Comparison of ENCODE assay signal across 9 mouse cellular contexts in genomic region chr1:152089526-152089925, GRCm38 (mm10). TPM values are rescaled to one million over a fixed set of nuclear protein-coding genes. Genes with fewer than 3 reads are reported as not detected.
A peak's percentile ranks its signal among the peaks of the same experiment; 100 is the strongest.
DNase-seq lines count a peak whose midpoint lies in the region; ATAC-seq and TF ChIP-seq lines count a peak whose summit lies in the region.
"Had no signal": no experiment of that assay in that cellular context is flagged by ENCODE, and none has a peak within 500 bp of the region (broad histone marks: within the 10 kb centered on the region; RNA-seq: fewer than 3 reads in every experiment).

No protein-coding gene starts in this region.

- TF ChIP-seq CTCF in brain, embryonic 14.5 days (IDR thresholded peaks at IDR 0.05; ENCODE audit: borderline replicate concordance, extremely low read depth, insufficient read depth, insufficient read length): no peak

- peaks cover 48% of the 10 kb centered on the region for H3K4me1 ChIP-seq in limb, embryonic 10.5 days
- H3K4me1 ChIP-seq in midbrain, embryonic 13.5 days (replicated peaks): peaks cover 55% of the 10 kb centered on the region

- H3K9ac ChIP-seq in midbrain, embryonic 13.5 days (replicated peaks): peak overlapping the region; percentile 96

- no peak for TF ChIP-seq POLR2A in brain, embryonic 14.5 days (IDR thresholded peaks at IDR 0.05; ENCODE audit: borderline replicate concordance, extremely low read depth, insufficient read depth, insufficient read length, poor library complexity, severe bottlenecking)

- H3K4me3 ChIP-seq in limb, embryonic 10.5 days: peak overlapping the region; percentile 75
- peak overlapping the region; percentile 90 for H3K4me3 ChIP-seq in midbrain, embryonic 13.5 days (replicated peaks)

- no peaks in the 10 kb centered on the region for H3K36me3 ChIP-seq in limb, embryonic 10.5 days
- no peaks in the 10 kb centered on the region for H3K36me3 ChIP-seq in midbrain, embryonic 13.5 days
- H3K36me3 ChIP-seq: G1E had no signal

- peak; percentile 6 for ATAC-seq in inflammation-experienced regulatory T-cells, adult 6 months
- peak; percentile 41 for ATAC-seq in midbrain, embryonic 13.5 days

- peak overlapping the region; percentile 84 for H3K4me2 ChIP-seq in midbrain, embryonic 13.5 days (replicated peaks)

- H3K9me3 ChIP-seq in limb, embryonic 10.5 days (replicated peaks): no peaks in the 10 kb centered on the region
- no peaks in the 10 kb centered on the region for H3K9me3 ChIP-seq in midbrain, embryonic 13.5 days

- peaks cover 15% of the 10 kb centered on the region; the same call in 1 of the 2 replicates for H3K27me3 ChIP-seq in limb, embryonic 10.5 days (ENCODE audit: low read depth, poor library complexity, severe bottlenecking)
- H3K27me3 ChIP-seq in midbrain, embryonic 13.5 days: no peaks in the 10 kb centered on the region

- WGBS in limb, embryonic 10.5 days: 0% methylated on average over 23 of the region's 25 CpGs
- 0% methylated on average over 24 of the region's 25 CpGs for WGBS in midbrain, embryonic 13.5 days

- peak; percentile 57 for DNase-seq in embryo, embryonic 10 days (ENCODE audit: low spot score)
- no peak for DNase-seq in embryo, embryonic 9.5 days (ENCODE audit: extremely low spot score)
- DNase-seq in brain, embryonic 14.5 days (ENCODE audit: low read depth): peak; percentile 81
- peak; percentile 14 to 21 for DNase-seq in frontal cortex, postnatal 25 days (ENCODE audit: low spot score in 2 of 2)
- peak; percentile 69 for DNase-seq in limb, embryonic 10.5 days (ENCODE audit: low spot score)
- peak; percentile 5 to 14 for DNase-seq in spleen, postnatal 36 days (ENCODE audit: low spot score in 2 of 2)

- H3K27ac ChIP-seq in limb, embryonic 10.5 days: peak overlapping the region; percentile 93
- peak overlapping the region; percentile 98 for H3K27ac ChIP-seq in midbrain, embryonic 13.5 days

RNA-seq across cellular contexts. Expression of gene 1700025G04Rik, which starts 0.4 kb away (rescaled TPM):
- polyA plus RNA-seq in brain, embryonic 14.5 days (2012; rRNA removed): 20.4 and 26.3 TPM in 2 replicates
- 1 to 10 TPM in 2 of 3 experiments, under 1 TPM in 1; 0.84 to 1.9 (median 1.2) TPM for polyA plus RNA-seq in inflammation-experienced regulatory T-cells, adult 6 months (2017; shearing (Covaris generic))
- 11.7 and 13.8 TPM in 2 replicates for polyA plus RNA-seq in limb, embryonic 10.5 days (2016; fragmentation: Nextera tagmentation; extraction: Ambion mirVana)
- 37.6 and 41.1 TPM in 2 replicates for polyA plus RNA-seq in midbrain, embryonic 13.5 days (2015; fragmentation: Nextera tagmentation; extraction: Ambion mirVana)
- polyA plus RNA-seq: G1E had no signal
